Mouse (Mus musculus): ENCODE measurements at regions not wholly inside any gene's neighbourhood (a gene's known extent, or its start where the extent isn't known, plus 50 kb on each side); places are given as distances from the start of the nearest gene placed in this dataset.

DNA sequence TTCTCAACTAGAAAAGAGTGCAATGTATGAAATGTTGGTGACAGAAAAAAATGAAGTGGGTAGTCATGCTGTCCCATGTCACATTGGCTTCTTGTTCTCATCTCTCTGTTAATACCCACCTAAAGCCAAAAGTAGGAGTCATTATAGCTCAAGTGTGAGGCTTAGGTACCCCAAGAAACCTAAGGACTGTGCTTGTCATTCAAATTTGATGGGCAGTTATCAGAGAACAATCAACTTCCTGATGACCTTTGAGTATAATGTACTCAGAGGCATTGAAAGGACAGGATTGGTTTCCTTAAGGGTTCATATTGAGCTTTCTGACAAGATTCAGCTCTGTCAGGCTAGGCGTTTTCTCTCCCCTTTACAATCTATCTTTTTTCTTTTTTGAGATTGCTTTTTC is 231.8 kb upstream of the Atp2b1 start:
- intact Hi-C loops (cut with DNase I) = no loop called here
- no peak for DNase-seq (ENCODE audit: low spot score in 2 of 2)

DNA sequence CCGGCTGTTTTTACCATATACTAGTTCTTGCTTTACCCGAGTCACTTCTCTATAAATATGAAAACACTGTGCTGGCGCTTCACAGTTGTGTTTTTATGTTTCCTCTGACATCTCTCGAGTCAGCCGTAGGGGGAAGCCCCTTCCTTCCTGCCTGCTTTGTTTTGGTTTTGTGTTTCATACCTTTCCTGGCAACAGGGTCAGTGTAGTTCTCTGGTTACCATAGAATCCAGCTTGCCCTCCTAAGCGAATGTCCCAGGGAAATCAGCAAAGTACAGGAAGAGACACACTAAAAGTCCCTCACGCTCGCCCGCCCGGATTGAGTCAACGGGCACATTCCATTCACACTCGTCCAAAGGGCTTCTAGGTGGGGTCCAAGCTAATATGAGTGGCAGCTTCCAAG is 230.0 kb upstream of the Atp2b1 start:
- no peak for DNase-seq (ENCODE audit: low spot score in 2 of 2)
- intact Hi-C loops (cut with DNase I) = no loop called here

DNA sequence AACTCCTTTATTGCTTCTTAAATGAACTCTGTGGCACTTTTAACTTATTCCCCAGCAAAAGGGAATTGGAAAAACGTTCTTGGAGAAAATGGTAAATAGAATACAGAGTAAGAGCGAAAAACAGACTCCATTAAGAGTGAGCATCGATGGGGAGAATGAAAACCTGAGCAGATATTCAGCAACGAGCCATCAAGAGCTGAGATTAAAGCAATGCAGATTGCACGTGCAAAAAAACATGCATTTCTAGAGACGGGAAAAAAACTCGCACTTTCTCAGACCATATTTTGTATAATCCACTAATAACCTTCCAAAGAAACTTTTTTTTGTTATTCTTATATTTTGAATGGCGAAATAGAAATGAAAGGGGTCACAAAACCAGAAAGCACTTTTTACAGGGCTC is 229.5 kb upstream of the Atp2b1 start:
- DNase-seq (ENCODE audit: low spot score in 2 of 2) = no peak
- intact Hi-C loops (cut with DNase I) = no loop called here

DNA sequence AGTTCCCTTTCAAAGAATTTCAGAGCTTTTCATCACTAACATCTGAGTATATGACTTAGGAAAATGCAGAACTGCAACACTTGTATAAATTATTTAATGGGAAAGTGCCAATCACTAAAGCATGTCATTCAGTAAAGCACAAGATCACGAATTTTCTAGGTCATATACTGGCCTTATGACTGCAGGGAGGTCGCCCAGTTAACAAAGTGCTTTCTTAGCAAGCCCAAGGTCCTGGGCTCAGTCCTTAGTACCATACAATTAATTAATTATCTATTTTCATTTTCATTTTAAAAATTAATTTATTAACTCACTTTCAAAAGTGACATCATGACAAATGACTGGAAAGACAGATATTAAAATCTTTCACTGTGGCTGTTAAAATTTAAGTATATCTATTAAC is 228.5 kb upstream of the Atp2b1 start:
- DNase-seq (ENCODE audit: low spot score in 2 of 2) = no peak
- intact Hi-C loops (cut with DNase I) = no loop called here

DNA sequence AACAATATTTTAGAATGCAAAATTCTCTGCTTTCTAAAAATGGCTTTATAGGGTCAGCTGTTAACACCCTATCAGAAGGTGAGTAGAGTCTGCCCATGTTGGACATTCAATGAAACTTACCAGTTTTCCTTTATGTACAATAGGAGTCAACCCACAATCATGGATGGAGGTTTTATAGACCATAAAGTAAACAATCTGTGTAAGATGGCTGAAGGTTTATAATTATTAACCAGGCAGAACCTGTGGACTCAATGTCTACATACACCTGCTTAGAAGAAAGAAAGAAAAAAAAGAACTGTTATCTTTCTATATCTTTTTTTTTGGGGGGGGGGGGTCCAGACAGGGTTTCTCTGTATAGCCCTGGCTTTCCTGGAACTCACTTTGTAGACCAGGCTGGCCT is 227.8 kb upstream of the Atp2b1 start:
- intact Hi-C loops (cut with DNase I) = no loop called here
- DNase-seq (ENCODE audit: low spot score in 2 of 2) = no peak

DNA sequence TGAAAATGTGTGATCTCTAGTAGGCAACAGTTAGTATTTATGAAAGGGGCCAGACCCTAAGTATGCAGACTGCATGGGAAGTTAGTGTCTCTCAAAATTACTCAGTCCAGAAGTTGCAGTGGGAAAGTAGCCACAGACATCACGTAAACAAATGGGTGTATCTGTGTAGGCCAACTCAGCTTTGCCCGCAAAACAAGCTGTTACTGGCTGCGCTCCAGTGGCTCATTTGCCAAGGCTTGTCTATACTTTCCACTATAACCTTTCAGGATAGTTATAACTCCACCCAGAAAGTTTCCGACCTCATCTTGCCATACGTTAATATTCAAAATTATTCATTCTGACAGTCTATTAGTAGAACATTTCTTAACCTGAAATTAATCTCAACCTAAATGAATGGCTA is 222.4 kb upstream of the Atp2b1 start:
- no peak for DNase-seq (ENCODE audit: low spot score in 2 of 2)
- intact Hi-C loops (cut with DNase I) = no loop called here

DNA sequence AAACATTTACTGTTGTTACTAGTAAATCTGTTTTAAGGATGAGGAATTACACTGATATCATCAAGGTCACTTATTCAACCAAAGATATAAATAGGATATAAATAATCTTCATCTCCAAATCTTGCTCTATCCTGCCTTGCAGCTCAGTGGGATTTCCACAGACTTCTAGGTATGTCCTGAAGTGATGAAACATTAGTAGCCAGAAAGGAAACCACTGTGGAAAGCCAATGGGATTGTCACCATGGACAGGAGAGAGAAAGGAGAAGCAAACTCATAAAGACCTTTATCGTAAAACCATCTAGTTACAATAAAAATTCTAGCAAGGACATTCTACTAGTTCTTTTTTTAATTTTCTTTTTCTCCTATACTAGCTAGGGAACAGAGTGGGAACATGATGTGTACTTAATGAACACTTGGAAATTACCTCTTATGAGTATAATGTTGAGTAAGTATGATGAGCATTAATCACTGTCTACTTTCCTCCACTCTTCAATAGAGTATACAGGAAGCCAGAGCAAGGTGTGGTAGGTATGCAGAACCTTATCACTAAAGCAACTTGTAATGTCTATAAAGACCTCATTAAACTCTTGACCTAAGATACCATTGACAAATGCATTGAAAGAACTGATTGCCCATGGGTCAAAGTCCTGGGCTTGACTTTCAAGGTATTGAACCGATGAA is 219.4 kb upstream of the Atp2b1 start:
- intact Hi-C loops (cut with DNase I) = no loop called here

DNA sequence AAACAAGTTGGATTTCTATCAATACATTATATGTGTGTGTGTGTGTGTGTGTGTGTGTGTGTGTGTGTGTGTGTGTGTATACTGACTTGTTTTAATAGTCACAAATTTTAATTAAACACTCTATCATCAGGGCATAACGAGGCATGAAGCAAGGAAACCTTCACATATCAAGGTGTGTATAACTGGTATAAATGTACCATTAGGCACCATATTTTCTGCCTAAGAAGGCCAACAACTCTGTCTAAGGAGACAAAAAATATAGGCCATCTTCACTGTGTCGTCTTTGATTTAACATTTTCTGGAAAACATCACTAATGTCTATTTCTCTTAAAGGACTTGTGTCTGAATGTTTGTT is 218.9 kb upstream of the Atp2b1 start:
- DNase-seq (ENCODE audit: low spot score in 2 of 2) = no peak
- intact Hi-C loops (cut with DNase I) = no loop called here

More for the DNA sequence above, 219.4 kb upstream of the Atp2b1 start:
- no peak for DNase-seq (ENCODE audit: low spot score in 2 of 2)

DNA sequence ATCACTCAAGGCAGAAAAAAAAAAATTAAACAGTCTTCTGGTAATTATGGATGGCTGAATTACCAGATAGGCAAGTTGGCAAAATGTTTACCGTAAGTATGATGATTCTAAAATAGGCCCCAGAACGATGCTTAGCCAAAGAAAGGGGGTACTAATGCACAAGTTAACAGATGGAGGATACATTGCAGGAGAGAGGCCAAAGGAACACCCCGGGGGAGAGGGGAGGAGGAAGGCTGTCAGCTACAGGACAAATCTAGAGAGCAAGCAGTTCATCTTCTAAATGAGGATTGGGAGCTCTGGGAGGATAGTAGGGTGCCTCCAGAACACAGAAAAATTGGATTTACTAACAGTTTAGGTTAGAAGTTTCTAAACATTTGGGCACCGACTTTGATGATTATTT is 216.3 kb upstream of the Atp2b1 start:
- intact Hi-C loops (cut with DNase I) = no loop called here
- DNase-seq (ENCODE audit: low spot score in 2 of 2) = no peak

DNA sequence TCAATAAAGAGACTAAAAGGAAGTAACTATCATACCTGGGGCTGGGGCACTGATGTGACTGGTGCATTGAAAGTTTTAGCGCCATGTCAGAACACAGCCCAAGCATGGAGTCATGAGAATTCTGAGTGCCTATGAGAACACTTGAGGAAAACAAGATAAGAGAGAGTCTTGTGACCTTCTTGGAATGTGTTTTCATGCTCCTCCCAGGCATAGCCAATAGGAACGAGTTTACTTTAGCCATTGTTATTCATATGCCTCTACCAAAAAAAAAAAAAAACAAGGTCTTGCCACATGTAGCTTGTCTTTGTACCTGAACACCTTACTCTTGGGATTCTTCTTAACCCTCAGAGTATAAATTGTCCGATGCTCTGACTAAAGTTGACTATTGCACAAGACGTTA is 214.6 kb upstream of the Atp2b1 start:
- intact Hi-C loops (cut with DNase I) = no loop called here

DNA sequence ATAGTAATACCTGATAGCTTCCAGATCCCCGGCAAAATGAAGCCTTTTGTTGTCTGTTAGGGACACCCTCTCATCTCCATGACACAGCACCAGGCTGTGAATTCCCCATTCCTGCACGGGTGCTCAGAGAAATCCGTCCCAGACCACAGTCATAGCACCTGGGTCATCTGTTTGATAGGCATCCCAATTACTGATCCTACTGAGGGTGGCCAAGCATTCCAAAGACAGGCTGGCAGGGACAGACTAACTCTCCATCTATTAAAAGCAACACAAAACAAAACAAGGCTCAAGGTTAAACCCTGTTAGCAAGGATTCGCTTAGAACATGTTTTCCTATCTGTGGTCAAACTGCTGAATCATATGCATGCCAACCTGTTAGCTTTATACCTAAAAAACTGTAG is 213.8 kb upstream of the Atp2b1 start:
- intact Hi-C loops (cut with DNase I) = no loop called here
- DNase-seq (ENCODE audit: low spot score in 2 of 2) = no peak

More for the DNA sequence above, 214.6 kb upstream of the Atp2b1 start:
- no peak for DNase-seq (ENCODE audit: low spot score in 2 of 2)

DNA sequence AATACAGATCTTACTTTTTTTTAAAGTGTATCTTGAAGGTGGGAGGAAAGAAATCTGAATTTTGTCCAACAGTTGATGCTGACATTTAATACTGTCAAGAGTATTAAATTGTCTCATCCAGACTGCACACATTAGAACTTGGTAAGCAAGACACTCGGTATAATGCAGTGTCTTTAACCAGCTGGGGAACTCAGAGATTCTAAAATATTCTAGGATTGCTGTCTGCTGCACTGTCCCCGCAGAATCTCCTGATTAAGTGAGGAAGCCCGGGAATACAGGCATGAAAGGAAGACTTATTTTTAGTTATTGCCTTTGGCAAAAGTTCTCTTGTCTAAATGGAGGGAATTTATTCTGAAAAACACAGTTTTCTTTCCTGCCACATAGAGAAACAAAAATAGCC is 212.9 kb upstream of the Atp2b1 start:
- DNase-seq (ENCODE audit: low spot score in 2 of 2) = no peak

DNA sequence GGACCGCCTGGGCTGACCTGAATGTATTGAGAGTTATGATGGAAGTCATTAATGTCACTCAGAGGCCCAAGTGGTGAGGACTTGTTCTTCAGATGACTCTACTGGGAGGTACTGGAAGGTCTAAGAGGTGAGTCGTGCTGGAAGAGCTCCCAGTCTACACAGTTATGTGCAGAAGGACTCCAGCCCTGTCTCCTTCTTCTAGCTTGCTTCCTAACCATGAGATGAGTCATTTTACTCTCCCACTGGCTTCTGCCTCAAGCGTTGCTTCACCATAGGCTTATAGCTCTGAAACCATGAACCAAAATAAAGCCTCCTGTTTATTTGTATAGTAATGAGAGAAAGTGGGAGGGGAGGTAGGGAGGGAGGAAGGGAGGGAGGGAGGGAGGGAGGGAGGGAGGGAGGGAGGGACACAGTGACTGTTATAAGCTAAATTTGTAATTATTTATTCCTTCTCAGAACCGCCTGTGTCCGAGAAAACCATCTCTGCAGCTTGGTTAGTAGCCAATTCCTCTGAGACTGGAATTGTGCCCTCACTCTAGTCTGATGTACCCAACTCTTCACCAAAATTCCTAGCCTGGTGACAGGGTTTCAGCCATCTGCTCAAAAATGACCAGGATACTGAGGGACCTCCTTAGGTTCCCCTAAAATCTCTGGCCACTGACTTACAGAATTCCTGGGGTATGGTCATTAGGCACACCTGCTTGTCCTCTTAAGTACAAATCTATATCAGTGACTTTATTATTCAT is 211.6 kb upstream of the Atp2b1 start:
- intact Hi-C loops (cut with DNase I) = no loop called here
- DNase-seq (ENCODE audit: low spot score in 2 of 2) = no peak

More for the DNA sequence above, 212.9 kb upstream of the Atp2b1 start:
- intact Hi-C loops (cut with DNase I) = no loop called here

DNA sequence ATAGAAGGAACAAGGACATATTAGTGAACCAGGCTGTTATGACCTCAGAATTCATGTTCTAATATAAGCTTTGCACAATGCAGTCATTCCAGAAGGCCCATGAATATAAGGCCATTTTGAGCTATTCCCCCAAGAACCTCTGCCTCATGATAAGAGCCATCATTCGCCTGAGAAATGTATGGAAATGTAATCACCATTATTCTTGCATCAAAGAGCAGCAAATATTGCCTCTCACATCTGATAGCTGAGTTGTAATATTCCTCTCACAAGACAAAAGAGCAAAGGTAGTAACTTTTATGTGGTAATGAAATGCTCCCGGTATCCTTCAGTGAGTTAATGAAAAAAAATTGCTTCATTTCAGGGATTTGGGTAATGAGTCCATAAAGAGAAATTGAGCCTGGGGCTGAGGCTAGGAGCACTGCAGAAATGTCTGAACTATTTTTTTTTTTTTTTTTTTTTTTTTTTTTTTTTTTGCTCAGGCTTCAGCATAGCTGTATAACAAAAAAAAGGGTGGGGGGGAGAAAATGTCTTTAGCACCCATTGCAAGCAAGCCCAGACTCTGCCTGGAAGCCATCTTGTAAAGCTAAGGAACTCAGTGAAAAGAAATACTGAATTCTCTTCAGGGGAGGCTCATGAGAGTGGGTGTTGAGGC is 210.4 kb upstream of the Atp2b1 start:
- no peak for DNase-seq (ENCODE audit: low spot score in 2 of 2)
- intact Hi-C loops (cut with DNase I) = no loop called here

DNA sequence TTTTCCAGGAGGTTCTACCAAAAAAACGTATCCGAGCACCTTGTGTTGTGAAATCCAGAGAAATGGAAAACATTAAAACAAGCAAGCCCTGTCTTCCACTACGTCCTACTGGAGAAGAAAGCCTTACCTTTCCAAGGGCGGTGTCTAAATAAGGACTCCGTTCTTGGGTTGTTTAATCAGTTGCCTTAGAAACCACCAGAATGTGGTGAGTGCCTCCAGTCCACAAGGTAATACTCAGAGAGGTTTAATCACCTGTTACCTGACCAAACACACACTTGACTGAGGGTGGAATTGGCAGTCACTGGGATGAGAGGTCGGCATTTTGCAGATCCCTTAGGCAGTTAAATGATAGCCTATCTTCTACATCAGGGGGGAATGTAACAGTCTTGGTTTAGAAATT is 209.6 kb upstream of the Atp2b1 start:
- intact Hi-C loops (cut with DNase I) = no loop called here

DNA sequence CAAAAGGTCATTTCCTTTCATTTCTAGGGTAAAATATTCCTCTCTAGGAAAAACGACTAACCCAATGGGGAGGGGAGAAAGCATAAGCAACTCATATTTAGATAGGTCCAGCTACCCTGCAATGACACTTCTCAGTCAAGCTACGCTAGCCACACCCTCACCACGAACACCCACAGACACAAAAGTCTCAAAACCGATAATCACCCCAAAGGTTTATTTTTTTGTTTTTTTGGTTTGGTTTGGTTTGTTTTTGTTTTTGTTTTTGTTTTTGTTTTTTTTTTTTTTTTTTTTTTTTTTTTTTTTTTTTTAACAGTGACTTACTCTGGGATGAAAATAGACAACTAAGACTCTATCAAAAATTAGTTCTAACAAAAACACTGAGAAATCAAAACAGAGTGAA is 196.3 kb upstream of the Atp2b1 start:
- intact Hi-C loops (cut with DNase I) = no loop called here
- DNase-seq (ENCODE audit: low spot score in 2 of 2) = no peak

More for the DNA sequence above, 209.6 kb upstream of the Atp2b1 start:
- no peak for DNase-seq (ENCODE audit: low spot score in 2 of 2)

DNA sequence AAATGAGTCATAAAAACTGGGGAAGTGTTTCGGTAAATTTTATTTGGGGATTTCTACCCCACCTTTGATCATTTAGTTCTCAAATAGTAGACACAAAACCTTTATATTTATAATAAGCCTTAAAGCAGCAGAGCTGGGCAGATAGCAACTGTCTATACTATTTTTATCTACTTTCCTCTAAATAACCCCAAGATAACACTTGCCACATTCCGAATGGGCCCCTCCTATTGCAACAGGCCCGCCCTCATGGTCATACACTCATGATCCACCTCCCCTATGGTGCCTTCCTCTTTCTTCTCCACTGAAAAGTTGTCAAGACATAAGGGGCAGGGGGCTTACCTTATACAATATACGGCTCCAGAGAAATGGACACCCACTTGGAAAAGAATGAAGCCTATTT is 195.5 kb upstream of the Atp2b1 start:
- no peak for DNase-seq (ENCODE audit: low spot score in 2 of 2)
- intact Hi-C loops (cut with DNase I) = no loop called here

DNA sequence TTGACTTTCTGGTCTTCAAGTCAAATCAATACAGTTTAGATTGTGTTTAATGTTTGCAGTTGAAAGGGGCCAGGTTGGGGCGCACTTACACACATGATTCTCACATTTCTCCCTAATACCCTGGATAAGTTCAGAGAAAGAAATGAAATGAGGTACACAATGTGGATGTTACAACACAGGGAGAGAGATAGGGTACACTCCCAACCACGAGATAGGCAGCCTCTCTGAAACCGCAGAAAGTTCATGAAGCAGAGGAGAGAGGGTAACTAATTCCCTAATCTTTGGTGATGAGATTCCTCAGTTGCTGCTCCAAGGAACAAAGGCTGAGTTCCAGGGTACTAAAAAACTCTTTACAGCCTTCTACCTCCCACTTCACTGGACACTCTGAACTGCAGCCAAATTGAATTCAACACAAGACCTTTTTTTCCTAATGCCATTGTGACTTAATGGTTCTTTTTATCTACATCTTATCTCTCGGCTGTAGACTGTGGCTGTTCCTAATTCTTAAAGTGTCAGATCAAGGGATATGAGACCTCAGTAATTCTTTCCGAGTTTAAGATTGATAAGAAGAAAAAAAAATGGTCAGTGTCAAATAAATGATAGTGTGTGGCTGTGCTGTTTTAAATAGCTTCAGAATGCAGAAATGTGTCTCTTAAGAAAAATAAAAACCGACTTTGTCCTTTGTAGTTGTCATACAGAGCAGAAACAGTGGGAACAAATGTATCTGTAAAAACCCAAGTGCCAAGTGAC is 193.8 kb upstream of the Atp2b1 start:
- intact Hi-C loops (cut with DNase I) = no loop called here
- DNase-seq (ENCODE audit: low spot score in 2 of 2) = no peak

DNA sequence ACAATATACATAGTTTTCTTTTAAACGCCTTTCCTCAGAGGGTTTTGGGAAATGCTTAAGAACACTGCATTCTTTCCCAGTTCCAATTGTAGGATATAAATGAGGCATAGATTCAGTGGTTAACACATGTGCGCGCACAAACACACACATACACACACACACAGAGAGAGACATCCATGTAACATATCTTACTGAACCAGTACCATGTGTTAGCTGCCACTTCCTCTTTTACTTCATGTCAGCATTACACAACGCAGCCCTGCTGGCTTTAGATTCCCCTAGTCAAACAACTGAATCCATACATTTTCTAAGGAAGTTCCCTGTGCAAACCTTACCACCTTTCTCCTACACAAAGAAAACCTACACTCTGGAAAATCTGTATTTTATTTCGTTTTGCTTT is 189.1 kb upstream of the Atp2b1 start:
- DNase-seq (ENCODE audit: low spot score in 2 of 2) = no peak
- intact Hi-C loops (cut with DNase I) = no loop called here

DNA sequence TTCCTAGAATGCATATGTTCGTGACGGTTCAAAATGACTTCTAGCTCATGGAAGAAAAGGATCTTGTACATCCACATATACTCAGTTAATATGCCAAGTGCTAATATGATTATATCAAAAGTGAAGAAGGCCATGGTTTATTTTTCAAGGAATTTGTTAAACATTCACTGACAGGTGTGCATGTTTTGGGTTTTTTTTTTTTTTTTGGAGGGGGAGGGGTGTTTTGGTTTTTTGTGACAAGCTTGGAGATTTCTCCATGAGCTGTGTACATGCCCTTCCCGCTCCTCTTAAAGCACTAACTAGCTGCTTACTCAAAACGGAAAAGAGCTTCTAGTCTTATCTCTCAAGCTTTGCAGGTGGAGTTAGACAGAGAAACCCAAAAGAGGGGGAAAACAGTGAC is 187.1 kb upstream of the Atp2b1 start:
- DNase-seq (ENCODE audit: low spot score in 2 of 2) = no peak
- intact Hi-C loops (cut with DNase I) = no loop called here

Measured in left cerebral cortex, postnatal 36 days (tissue).